Mouse (Mus musculus) embryo, embryonic 11.5 days (tissue): ENCODE data around the gene Mllt1.

ENCODE experiments used
- DNase-seq: peaks from one replicate; pipeline ENCODE4 v3.0.0-alpha.2; 2012; ENCODE audit warnings: low read depth, low spot score

Gene Mllt1

GRCm38 (mm10) chr17:56935363-56936131, at the start of gene Mllt1:
Gene Mllt1 (minus strand): TSS chr17:56935415.
- DNase-seq, result peak; percentile 97

GRCm38 (mm10) chr17:56984886-56985285, 49.7 kb upstream of the Mllt1 start:
- DNase-seq, result no peak

GRCm38 (mm10) chr17:56982013-56982412, 46.8 kb upstream of the Mllt1 start, which contains the start of gene Acer1:
Gene Acer1 (minus strand): TSS chr17:56982126.
- DNase-seq, result no peak

GRCm38 (mm10) chr17:56981049-56981448, 45.8 kb upstream of the Mllt1 start:
- DNase-seq, result no peak

- no peak for DNase-seq
Observed at GRCm38 (mm10) chr17:56979524-56979923, 44.3 kb upstream of the Mllt1 start.

- DNase-seq, result no peak
Observed at GRCm38 (mm10) chr17:56976531-56977390, 41.5 kb upstream of the Mllt1 start.

GRCm38 (mm10) chr17:56975391-56975790, 40.2 kb upstream of the Mllt1 start:
- no peak for DNase-seq

GRCm38 (mm10) chr17:56974708-56975240, 39.6 kb upstream of the Mllt1 start:
- DNase-seq, result no peak

GRCm38 (mm10) chr17:56973956-56974707, 38.9 kb upstream of the Mllt1 start:
- no peak for DNase-seq

GRCm38 (mm10) chr17:56970081-56970480, 34.9 kb upstream of the Mllt1 start:
- DNase-seq, result no peak

GRCm38 (mm10) chr17:56969321-56969720, 34.1 kb upstream of the Mllt1 start:
- DNase-seq, result no peak

- DNase-seq, result no peak
Observed at GRCm38 (mm10) chr17:56963646-56964045, 28.4 kb upstream of the Mllt1 start.

GRCm38 (mm10) chr17:56962642-56963405, 27.6 kb upstream of the Mllt1 start:
- no peak for DNase-seq

- DNase-seq, result no peak
Observed at GRCm38 (mm10) chr17:56961880-56962279, 26.7 kb upstream of the Mllt1 start.

GRCm38 (mm10) chr17:56958667-56959066, 23.5 kb upstream of the Mllt1 start:
- DNase-seq, result no peak

- peak; percentile 13 for DNase-seq
Observed at GRCm38 (mm10) chr17:56957763-56958429, 22.7 kb upstream of the Mllt1 start.

- no peak for DNase-seq
Observed at GRCm38 (mm10) chr17:56954871-56955270, 19.7 kb upstream of the Mllt1 start.

- no peak for DNase-seq
Observed at GRCm38 (mm10) chr17:56952639-56953038, 17.4 kb upstream of the Mllt1 start.

GRCm38 (mm10) chr17:56950915-56951314, 15.7 kb upstream of the Mllt1 start:
- DNase-seq, result peak; percentile 36

GRCm38 (mm10) chr17:56938751-56939150, 3.5 kb upstream of the Mllt1 start:
- no peak for DNase-seq
